Mouse (Mus musculus): ENCODE data around the gene Aatf. TPM values are rescaled to one million over a fixed set of nuclear protein-coding genes. Genes with fewer than 3 reads are reported as not detected.

Gene Aatf
- polyA plus RNA-seq, 1 experiment from 2014 or later: 56.9 TPM

GRCm38 (mm10) chr11:84476641-84477040, 36.7 kb downstream of the Aatf start:
- Histone ChIP-seq H3K9ac (no peak overlapping the region), H3K27ac (no peak overlapping the region), H3K4me3 (no peak overlapping the region), H3K36me3 (no peaks in the 10 kb centered on the region), H3K4me1 (replicated peaks) (peaks cover 15% of the 10 kb centered on the region), H3K27me3 (no peaks in the 10 kb centered on the region), H3K4me2 (no peak overlapping the region), H3K9me3 (no peaks in the 10 kb centered on the region)
- no peak for ATAC-seq (ENCODE audit: low FRiP score)
- WGBS: 93% methylated on average over 2 of the region's 2 CpGs

GRCm38 (mm10) chr11:84475991-84476390, 37.3 kb downstream of the Aatf start:
- peaks cover 11% of the 10 kb centered on the region; the same call in 1 of the 2 replicates for H3K4me1 ChIP-seq (replicated peaks)
- H3K36me3 ChIP-seq: peaks cover under 1% of the 10 kb centered on the region; the same call in 1 of the 2 replicates
- no peaks in the 10 kb centered on the region for H3K27me3 ChIP-seq
- no peak overlapping the region for H3K4me3 ChIP-seq
- 88% methylated on average over 4 of the region's 4 CpGs for WGBS
- H3K4me2 ChIP-seq: no peak overlapping the region
- no peak overlapping the region for H3K27ac ChIP-seq
- H3K9me3 ChIP-seq: no peaks in the 10 kb centered on the region
- no peak for ATAC-seq (ENCODE audit: low FRiP score)
- no peak overlapping the region for H3K9ac ChIP-seq

- Histone ChIP-seq H3K4me3 (no peak overlapping the region), H3K27ac (no peak overlapping the region), H3K4me2 (no peak overlapping the region), H3K36me3 (peaks cover 14% of the 10 kb centered on the region), H3K4me1 (replicated peaks) (0 out of 2 replicates have a peak, but pooled peaks cover 5% of the 10 kb centered on the region), H3K27me3 (no peaks in the 10 kb centered on the region), H3K9ac (no peak overlapping the region), H3K9me3 (no peaks in the 10 kb centered on the region)
- ATAC-seq (ENCODE audit: low FRiP score): no peak
- WGBS: 85% methylated on average over 4 of the region's 4 CpGs
Measured at GRCm38 (mm10) chr11:84473093-84473667, 40.1 kb downstream of the Aatf start.

GRCm38 (mm10) chr11:84464571-84464970, 48.8 kb downstream of the Aatf start:
- peak; percentile 78 for ATAC-seq (ENCODE audit: low FRiP score)
- Histone ChIP-seq H3K9ac (no peak overlapping the region), H3K4me3 (no peak overlapping the region), H3K9me3 (no peaks in the 10 kb centered on the region), H3K4me1 (replicated peaks) (peaks cover 9% of the 10 kb centered on the region), H3K36me3 (peaks cover 12% of the 10 kb centered on the region; the same call in 1 of the 2 replicates), H3K27me3 (no peaks in the 10 kb centered on the region), H3K27ac (peak overlapping the region; percentile 76), H3K4me2 (no peak overlapping the region)
- WGBS: 60% methylated on average over 5 of the region's 5 CpGs

GRCm38 (mm10) chr11:84453901-84454300, 59.4 kb downstream of the Aatf start:
- Histone ChIP-seq H3K27ac (no peak overlapping the region), H3K4me1 (replicated peaks) (peaks cover 13% of the 10 kb centered on the region), H3K4me3 (no peak overlapping the region), H3K36me3 (no peaks in the 10 kb centered on the region), H3K9ac (no peak overlapping the region), H3K4me2 (no peak overlapping the region), H3K9me3 (no peaks in the 10 kb centered on the region), H3K27me3 (no peaks in the 10 kb centered on the region)
- 92% methylated on average over 7 of the region's 7 CpGs for WGBS
- no peak for ATAC-seq (ENCODE audit: low FRiP score)

- H3K9ac ChIP-seq: no peak overlapping the region
- H3K9me3 ChIP-seq: no peaks in the 10 kb centered on the region
- H3K27me3 ChIP-seq: no peaks in the 10 kb centered on the region
- H3K36me3 ChIP-seq: peaks cover 20% of the 10 kb centered on the region; the same call in 1 of the 2 replicates
- H3K4me1 ChIP-seq (replicated peaks): no peaks in the 10 kb centered on the region
- ATAC-seq (ENCODE audit: low FRiP score): no peak
- H3K4me2 ChIP-seq: no peak overlapping the region
- H3K4me3 ChIP-seq: no peak overlapping the region
- H3K27ac ChIP-seq: no peak overlapping the region
- WGBS: 89% methylated on average over 4 of the region's 4 CpGs
Measured at GRCm38 (mm10) chr11:84442554-84443331, 70.6 kb downstream of the Aatf start.

GRCm38 (mm10) chr11:84440402-84440801, 72.9 kb downstream of the Aatf start:
- no peak for ATAC-seq (ENCODE audit: low FRiP score)
- Histone ChIP-seq H3K9ac (no peak overlapping the region), H3K27me3 (no peaks in the 10 kb centered on the region), H3K27ac (no peak overlapping the region), H3K36me3 (peaks cover 19% of the 10 kb centered on the region; the same call in 1 of the 2 replicates), H3K9me3 (no peaks in the 10 kb centered on the region), H3K4me2 (no peak overlapping the region), H3K4me1 (replicated peaks) (0 out of 2 replicates have a peak, but pooled peaks cover 3% of the 10 kb centered on the region), H3K4me3 (no peak overlapping the region)
- 94% methylated on average over 3 of the region's 3 CpGs for WGBS

GRCm38 (mm10) chr11:84434879-84435278, 78.4 kb downstream of the Aatf start:
- H3K36me3 ChIP-seq: 0 out of 2 replicates have a peak, but pooled peaks cover 3% of the 10 kb centered on the region
- 64% methylated on average over 6 of the region's 6 CpGs for WGBS
- ATAC-seq (ENCODE audit: low FRiP score): no peak
- H3K4me2 ChIP-seq: no peak overlapping the region
- no peaks in the 10 kb centered on the region for H3K9me3 ChIP-seq
- peaks cover 19% of the 10 kb centered on the region for H3K4me1 ChIP-seq (replicated peaks)
- no peak overlapping the region for H3K27ac ChIP-seq
- no peaks in the 10 kb centered on the region for H3K27me3 ChIP-seq
- no peak overlapping the region for H3K9ac ChIP-seq
- H3K4me3 ChIP-seq: no peak overlapping the region

- 82% methylated on average over 4 of the region's 4 CpGs for WGBS
- Histone ChIP-seq H3K9me3 (no peaks in the 10 kb centered on the region), H3K27me3 (no peaks in the 10 kb centered on the region), H3K9ac (no peak overlapping the region), H3K4me2 (no peak overlapping the region), H3K27ac (peak overlapping the region; percentile 32; the same call in 1 of the 2 replicates), H3K4me3 (no peak overlapping the region), H3K36me3 (no peaks in the 10 kb centered on the region), H3K4me1 (replicated peaks) (peaks cover 34% of the 10 kb centered on the region)
- no peak for ATAC-seq (ENCODE audit: low FRiP score)
Measured at GRCm38 (mm10) chr11:84430336-84430735, 83.0 kb downstream of the Aatf start.

GRCm38 (mm10) chr11:84429581-84429980, 83.7 kb downstream of the Aatf start:
- 41% methylated on average over 1 of the region's 1 CpGs for WGBS
- no peak overlapping the region for H3K9ac ChIP-seq
- ATAC-seq (ENCODE audit: low FRiP score): peak; percentile 79
- H3K4me3 ChIP-seq: no peak overlapping the region
- no peaks in the 10 kb centered on the region for H3K36me3 ChIP-seq
- no peak overlapping the region for H3K4me2 ChIP-seq
- H3K27ac ChIP-seq: 0 out of 2 replicates have a peak overlapping the region, but pooled peaks have one; percentile 32
- H3K9me3 ChIP-seq: no peaks in the 10 kb centered on the region
- no peaks in the 10 kb centered on the region for H3K27me3 ChIP-seq
- H3K4me1 ChIP-seq (replicated peaks): peaks cover 42% of the 10 kb centered on the region

- H3K4me1 ChIP-seq (replicated peaks): peaks cover 50% of the 10 kb centered on the region
- WGBS: 84% methylated on average over 5 of the region's 5 CpGs
- no peak overlapping the region for H3K9ac ChIP-seq
- H3K27me3 ChIP-seq: no peaks in the 10 kb centered on the region
- no peaks in the 10 kb centered on the region for H3K36me3 ChIP-seq
- 0 out of 2 replicates have a peak overlapping the region, but pooled peaks have one; percentile 30 for H3K27ac ChIP-seq
- H3K4me2 ChIP-seq: no peak overlapping the region
- H3K4me3 ChIP-seq: no peak overlapping the region
- no peaks in the 10 kb centered on the region for H3K9me3 ChIP-seq
- no peak for ATAC-seq (ENCODE audit: low FRiP score)
Measured at GRCm38 (mm10) chr11:84426633-84426998, 86.7 kb downstream of the Aatf start.

- Histone ChIP-seq H3K9ac (peak overlapping the region; percentile 46; the same call in 1 of the 2 replicates), H3K4me1 (replicated peaks) (peaks cover 51% of the 10 kb centered on the region), H3K9me3 (no peaks in the 10 kb centered on the region), H3K4me3 (no peak overlapping the region), H3K36me3 (no peaks in the 10 kb centered on the region), H3K4me2 (no peak overlapping the region), H3K27ac (peak overlapping the region; percentile 70), H3K27me3 (no peaks in the 10 kb centered on the region)
- WGBS: 60% methylated on average over 13 of the region's 13 CpGs
- no peak for ATAC-seq (ENCODE audit: low FRiP score)
Measured at GRCm38 (mm10) chr11:84425736-84426632, 87.3 kb downstream of the Aatf start.
